Mouse (Mus musculus): ENCODE measurements at regions not wholly inside any gene's neighbourhood (a gene's known extent, or its start where the extent isn't known, plus 50 kb on each side); places are given as distances from the start of the nearest gene placed in this dataset.
A peak's percentile ranks its signal among the peaks of the same experiment; 100 is the strongest.

DNA sequence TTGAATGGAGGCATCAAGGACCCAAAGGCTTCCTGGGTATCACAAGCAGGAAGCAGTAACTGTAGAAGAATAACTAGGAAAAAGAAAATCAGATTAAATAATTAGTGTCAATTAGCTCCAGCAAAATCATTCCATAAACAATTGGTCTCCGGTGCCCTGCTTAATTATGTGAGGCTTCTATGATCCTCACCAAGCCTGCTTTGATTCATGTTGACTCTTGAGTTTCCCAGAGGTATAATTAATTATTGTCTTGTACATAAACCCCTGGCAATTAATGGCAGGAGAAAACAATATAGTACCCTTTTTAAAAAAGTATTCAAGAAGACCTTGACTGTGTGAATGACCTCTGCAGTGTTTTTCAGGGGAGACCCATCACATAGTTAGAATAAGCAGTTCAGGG, 61.5 kb upstream of the Sp8 start:
- no peak for ATAC-seq (replicated peaks; ENCODE audit: low read depth, poor library complexity, severe bottlenecking)

DNA sequence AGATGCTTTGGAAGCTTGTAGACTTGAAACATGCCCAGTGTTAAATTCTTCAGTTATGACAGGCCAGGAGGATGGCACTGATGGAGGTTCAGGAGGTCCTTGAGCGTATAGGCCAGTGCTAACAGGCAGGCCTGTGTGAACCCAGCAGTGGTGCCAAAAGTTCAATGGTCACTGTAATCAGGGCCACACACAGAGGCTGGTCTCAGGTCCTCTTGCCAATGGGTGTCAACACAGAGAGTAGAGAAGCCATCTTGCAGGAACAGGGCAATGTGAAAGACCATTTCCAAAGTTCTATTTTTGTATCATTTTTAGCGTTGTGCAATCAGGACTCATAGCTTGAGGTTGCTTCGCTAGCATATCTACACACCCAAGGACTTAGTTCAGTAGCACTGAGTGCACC, 64.2 kb upstream of the Sp8 start:
- ATAC-seq (replicated peaks; ENCODE audit: low read depth, poor library complexity, severe bottlenecking): no peak

DNA sequence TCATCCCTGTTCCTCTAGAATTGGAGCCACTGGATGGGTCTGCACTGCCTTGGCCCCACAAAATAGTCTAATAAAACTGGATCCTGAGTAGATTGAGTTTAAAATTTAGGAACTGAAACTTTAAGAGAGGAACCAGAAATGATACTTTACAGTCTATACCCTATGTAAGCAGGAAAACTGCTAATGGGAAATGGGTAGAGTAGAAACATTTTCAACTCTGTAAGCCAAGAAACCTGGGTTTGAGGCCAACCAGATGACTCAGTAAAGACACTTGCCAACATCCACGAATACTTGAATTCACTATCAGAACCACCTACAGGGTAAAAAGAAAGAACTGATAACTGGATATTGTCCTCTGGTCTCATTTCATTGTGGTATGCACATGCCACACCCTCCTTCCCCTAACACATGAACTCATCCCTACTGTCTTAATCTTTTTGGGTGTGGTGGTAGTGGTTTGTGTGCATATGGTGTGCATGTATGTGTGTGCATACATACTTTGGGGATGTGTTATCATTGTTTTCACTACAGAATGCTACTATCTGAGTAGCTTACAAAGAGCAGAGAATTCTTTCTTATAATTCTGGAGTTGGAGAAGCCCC, 70.6 kb upstream of the Sp8 start:
- ATAC-seq (replicated peaks; ENCODE audit: low read depth, poor library complexity, severe bottlenecking): peak; percentile 68

DNA sequence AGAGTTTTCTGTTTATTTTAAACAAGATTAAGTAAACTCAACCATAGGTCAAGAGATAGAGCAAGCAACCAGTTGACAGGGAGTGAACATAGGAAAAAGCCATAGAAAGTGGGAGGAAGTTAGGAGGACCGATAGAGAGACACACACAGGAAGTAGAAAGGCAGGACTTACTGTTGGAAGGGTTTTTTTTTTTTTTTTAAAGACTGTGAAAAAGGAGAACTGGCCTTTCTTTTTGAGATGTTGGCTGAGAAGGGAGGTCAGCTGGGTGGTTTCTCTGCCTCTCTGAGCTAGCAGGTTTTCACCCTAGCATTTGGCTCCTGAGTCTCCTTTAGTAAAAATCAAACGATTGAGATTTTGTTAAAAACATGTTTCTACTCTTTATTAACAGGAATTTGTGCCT, 73.3 kb upstream of the Sp8 start:
- peak; percentile 52; the same call in 1 of the 2 replicates for ATAC-seq (replicated peaks; ENCODE audit: low read depth, poor library complexity, severe bottlenecking)

DNA sequence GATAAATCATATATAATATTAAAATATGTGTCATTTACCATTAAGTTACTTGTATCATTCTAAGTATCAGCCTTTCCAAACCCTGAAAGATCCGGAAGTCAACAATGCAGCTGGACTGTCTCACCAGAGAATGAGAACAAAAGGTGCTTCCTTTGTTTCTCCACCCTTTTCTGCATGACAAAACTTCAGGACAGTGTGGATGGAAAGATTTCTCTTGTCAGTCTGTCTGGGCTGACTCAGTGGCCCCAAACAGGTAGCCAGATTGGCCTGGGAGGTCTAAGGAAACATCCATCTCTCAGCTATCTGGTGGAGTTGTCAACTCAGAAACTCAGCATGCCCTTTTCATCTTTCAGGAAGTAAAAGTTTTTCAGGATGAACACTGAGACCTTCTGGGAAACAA, 79.7 kb upstream of the Sp8 start:
- no peak for ATAC-seq (replicated peaks; ENCODE audit: low read depth, poor library complexity, severe bottlenecking)

DNA sequence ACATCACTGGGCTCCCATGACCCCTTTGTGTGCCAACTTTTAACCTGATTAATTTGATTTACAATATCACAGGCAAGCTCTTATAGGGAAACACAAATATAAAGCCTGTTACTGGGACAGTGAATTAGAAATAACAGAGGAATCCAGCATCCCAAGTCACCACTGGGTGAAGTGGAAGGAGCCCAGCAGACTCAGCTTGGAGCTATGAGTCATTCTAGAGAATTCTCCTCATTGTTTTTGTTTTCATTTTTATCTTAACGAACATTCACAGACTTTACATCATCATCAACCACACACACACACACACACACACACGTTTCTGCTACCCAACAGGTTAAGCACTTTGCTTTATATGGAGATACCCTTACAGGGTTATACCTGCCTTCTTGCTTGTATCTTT, 92.1 kb upstream of the Sp8 start:
- no peak for ATAC-seq (replicated peaks; ENCODE audit: low read depth, poor library complexity, severe bottlenecking)

DNA sequence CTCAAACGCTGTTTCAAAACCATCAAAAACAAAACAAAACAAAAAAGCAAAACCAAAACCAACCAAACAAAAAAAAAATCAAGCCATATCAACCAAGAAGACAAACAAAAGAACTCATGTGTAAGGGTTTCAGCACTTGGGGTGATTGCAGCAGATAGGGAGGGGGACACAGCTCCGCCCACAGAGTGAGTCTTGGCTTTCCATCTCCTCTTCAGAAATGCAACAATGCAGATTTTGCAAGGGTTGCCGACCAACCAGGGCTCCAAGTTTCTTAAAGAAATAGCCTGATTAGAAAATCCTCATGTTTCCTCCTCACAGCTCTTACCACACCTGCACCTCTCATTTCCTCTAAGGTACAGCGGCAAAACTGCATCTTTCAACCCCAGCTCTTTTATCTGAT, 107.0 kb upstream of the Sp8 start:
- ATAC-seq (replicated peaks; ENCODE audit: low read depth, poor library complexity, severe bottlenecking): no peak

DNA sequence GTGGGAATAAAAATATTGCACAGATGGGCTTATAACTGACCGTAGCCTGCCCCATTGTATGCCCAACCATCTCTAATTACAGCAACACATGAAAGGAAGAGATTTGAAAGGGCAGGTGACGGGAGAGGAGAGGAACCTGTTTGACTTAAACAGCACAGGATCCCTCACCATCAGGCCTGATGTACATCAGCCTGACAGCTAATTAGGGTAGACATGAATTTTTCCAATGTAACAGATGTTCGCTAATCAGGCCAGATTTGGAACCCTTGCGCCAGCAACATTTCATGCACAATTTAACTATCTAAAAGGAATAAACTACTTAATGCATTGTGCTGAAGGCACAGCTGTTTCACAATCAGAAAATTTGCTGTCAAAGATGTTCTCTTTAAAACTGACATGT, 120.2 kb upstream of the Sp8 start:
- no peak for ATAC-seq (replicated peaks; ENCODE audit: low read depth, poor library complexity, severe bottlenecking)

DNA sequence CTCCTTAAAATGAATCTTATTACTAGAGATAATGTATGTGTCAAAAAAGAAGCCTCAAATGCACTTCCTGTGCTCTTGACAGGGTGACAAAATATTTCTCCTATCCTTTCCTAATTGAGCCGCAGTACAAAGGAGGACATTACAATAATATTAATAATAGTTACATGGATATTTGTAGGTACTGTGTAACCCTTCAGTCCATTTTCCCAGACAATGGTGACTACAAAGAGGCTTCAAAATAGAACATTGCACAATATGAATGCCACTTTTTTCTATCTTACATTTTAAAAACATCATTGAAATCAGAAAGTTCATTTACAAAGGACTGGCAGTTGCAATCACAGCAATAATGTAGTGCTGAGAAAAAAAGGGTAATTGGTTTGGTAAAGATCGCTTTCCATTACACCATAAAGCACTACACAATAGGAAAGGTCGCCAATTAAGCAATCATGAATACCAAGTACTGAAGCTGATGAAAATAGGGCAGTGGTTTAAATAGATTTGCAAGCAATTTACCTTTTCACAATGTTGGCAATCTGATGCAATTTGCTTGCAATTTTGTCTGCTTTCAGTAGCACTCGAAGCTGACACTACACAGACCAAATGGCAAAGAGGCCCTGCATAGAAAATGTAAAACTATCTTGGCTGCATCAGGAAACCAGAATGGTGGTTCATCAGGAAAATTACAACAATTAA, 126.1 kb upstream of the Sp8 start:
- ATAC-seq (replicated peaks; ENCODE audit: low read depth, poor library complexity, severe bottlenecking): no peak

DNA sequence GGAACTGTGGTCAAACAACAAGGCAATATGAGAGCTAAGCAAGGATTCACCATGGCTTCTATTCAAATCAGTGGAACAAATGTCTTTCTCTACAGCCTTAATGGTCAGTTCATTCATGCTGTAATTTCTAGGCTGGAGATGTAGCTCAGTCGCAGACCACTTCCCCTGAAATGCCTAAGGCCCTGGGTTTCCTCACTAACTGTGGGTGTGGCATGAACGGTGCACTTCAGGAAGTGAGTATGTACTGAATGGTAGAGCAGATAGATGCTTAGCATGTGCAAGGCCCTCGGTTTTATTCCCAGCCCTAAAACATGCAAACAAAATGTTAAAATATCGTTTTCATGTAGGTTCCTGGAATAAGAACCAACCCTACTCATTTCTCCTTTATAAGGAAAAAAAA, 129.3 kb upstream of the Sp8 start:
- no peak for ATAC-seq (replicated peaks; ENCODE audit: low read depth, poor library complexity, severe bottlenecking)

DNA sequence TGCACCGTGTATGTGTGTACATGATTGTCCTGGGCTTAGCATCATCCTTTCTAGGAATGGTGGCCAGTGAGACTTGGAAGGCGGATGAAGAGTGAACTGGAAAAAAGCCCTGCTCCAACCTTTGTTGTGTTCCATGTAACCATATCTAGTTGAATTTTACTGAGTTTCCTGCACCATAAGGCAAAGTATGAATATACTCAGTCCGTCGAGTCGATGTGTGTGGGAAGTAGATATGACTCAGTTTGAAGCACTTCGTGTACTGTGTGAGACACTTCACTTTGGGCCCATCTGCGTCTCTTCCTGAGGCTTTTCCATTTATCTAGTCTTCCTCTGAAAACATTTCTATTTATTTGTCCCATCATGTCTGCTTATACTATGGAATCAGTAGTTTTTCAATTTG, 139.5 kb upstream of the Sp8 start:
- no peak for ATAC-seq (replicated peaks; ENCODE audit: low read depth, poor library complexity, severe bottlenecking)

DNA sequence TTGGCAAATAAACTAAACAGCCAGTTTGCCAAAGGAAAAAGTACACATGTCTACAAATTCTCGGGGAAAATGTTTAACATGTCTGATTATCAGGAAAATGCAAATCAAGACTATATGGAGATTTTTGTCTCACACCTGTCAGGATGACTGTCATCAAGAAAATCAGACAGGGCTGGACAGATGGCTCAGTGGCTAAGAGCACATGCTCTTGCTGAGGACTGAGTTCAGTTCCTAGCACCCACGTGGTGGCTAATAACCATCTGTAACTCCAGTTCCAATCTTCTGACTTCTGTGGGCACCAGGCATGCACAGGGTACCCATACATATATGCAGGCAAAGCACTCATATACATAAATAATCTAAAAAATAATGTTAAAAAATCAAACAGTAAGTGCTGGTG, 141.3 kb upstream of the Sp8 start:
- no peak for ATAC-seq (replicated peaks; ENCODE audit: low read depth, poor library complexity, severe bottlenecking)

DNA sequence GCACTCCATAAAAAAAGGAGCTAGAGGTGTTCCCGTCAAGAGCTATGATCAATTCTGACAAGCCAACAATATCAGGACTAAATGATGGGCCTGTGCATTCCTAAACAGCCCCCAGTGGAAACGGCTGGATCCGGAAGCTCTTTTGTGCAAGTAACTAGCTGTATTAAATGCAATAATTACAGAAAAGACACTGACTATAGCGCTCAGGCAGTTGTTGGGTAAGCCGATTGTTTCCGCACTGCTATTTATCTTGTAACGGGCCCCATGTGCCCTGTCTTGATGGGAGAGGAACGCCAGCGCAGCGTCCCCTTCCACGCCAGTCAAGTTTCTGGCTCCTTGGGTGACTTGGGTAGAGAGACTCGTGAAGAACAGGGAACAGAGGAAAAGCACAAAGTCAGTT, 142.4 kb upstream of the Sp8 start:
- peak; percentile 45; the same call in 1 of the 2 replicates for ATAC-seq (replicated peaks; ENCODE audit: low read depth, poor library complexity, severe bottlenecking)

DNA sequence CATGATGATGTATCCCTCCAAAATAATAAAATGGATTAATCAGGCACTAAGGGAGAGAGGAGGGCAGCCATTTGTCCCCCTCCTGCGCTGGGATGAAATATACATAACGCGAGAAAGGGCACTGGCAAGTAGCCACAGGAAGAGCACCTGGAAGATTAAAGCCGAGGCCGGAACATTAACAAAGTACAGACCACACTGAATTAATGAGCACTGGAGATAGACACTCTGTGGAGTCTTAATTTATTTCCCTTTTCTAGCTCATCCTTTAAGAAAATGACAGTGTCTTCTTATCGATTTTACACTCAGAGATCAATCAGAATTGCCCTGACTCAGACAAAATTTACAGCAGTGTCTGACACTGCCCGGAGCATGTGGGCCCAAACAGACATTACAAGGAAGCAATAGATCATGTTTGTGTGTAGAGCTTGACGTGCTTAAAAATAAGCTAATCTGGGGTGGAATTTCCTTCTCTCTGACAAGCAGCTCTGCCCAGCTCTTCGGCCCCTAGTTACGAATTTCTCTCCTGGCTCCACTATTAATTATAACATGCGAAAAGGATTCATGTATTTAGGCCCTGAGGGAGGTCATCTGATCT, 143.0 kb upstream of the Sp8 start:
- ATAC-seq (replicated peaks; ENCODE audit: low read depth, poor library complexity, severe bottlenecking): 0 out of 2 replicates have a peak, but pooled peaks have one; percentile 47

DNA sequence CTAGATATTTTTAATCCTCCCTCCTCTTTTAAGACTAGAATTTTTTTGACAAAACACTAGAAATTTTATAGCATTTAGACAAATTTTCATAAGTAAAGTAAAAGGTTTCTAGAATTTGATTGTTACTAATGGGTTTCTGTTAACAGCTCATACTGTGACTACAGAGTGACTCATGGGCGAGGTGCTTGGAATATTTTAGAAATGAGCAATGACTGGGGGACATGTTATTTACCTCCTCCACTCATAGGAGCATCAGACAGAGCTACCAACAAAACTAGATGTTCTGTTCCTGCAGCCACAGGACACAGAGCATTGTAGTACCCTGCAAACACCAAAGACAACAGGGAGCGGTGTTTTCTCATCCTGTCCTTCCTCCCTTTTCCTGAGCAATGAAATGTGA, 144.3 kb upstream of the Sp8 start:
- ATAC-seq (replicated peaks; ENCODE audit: low read depth, poor library complexity, severe bottlenecking): no peak

DNA sequence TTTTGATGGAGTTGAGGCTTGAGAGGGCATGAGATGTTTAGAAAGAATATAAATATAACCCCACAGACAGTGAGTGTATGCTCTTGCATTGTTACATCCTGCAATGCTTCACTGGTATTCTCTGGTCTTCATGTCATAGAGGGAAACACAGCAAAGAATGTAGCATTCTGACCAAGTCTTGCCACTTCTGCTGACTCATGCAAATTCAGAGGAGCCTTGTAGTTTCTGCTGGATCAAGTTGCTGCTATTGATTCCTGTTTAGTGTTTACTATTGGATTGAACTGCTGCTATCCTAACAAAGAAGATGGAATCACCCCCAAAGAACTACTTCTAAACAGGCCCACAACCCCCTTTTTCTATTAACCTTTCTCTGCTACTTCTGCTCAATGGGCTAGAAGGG, 148.0 kb upstream of the Sp8 start:
- ATAC-seq (replicated peaks; ENCODE audit: low read depth, poor library complexity, severe bottlenecking): no peak

DNA sequence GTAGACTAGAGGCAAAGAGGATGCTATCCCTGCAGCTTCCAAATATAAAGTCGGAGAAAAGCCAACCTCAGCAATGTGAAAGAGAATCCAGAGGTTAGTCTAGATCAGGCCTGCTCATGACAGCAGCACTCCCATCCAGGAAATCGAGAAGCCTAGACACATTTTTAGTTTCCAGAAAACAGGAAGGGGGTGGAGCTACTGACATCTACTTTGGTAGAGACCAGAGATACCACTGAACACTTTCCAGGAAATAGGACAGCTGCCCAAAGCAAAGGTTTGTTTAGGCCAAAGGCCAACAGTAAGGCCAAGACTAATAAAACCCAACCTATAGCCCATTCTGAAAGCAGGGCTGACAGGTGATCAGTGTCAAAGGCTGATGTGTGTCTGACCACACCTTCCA, 151.4 kb upstream of the Sp8 start:
- ATAC-seq (replicated peaks; ENCODE audit: low read depth, poor library complexity, severe bottlenecking): no peak

DNA sequence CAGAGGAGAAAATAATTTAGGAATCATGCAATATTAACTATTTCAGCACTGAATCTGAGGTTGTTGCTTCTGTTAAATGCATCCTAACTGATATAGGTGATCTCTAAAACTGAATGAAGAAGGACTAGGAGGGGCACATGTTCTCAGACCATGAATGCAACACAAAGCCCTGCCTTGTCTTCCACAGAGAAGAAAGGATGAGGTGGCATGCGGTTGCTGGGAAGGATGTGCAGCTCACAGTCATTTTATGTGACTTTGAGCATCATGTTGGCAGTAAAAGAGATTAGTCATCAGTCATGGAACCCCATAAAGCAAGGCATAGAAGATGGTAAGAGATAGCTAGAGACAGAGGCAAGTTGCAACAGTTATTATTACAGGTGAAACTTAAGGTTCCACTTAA, 163.2 kb upstream of the Sp8 start:
- ATAC-seq (replicated peaks; ENCODE audit: low read depth, poor library complexity, severe bottlenecking): no peak

DNA sequence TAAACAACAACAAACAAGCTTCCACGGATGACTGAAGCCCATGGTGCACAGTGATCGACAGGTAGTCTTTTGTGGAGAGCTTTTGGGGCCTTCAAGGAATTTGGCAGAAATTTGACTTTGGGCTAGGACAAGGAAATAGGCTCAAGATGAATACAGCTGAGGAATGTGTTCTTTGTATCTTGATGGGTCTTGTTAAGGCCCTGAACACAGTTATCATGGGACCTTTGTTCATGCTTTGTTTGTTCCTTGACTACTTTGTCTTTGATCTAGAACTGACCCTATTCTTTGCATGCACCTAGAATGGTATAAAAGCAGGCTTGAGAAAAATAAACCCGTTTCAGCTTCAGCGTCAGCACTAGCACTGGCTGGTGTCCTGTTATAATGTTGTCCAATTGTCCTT, 168.1 kb upstream of the Sp8 start:
- ATAC-seq (replicated peaks; ENCODE audit: low read depth, poor library complexity, severe bottlenecking): no peak

DNA sequence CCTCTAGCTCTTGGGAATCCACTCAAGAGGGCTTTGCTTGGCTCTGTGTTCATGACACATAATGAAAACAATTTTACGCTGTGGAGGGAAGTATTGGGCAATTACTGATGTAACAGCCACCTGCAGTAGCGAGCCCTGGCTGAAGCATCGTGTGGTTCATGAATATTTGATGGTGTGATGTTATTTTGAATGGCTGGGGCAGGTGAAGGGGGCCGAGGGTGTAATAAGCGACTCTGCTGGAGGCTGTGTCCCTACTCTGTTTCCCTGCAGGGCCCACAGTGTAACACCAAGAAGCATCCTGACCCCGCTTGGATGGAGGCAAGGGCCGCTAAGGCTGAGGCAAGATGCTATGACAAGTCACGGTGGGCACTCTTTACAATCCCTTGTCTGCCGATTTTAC, 184.6 kb upstream of the Sp8 start:
- ATAC-seq (replicated peaks; ENCODE audit: low read depth, poor library complexity, severe bottlenecking): no peak

DNA sequence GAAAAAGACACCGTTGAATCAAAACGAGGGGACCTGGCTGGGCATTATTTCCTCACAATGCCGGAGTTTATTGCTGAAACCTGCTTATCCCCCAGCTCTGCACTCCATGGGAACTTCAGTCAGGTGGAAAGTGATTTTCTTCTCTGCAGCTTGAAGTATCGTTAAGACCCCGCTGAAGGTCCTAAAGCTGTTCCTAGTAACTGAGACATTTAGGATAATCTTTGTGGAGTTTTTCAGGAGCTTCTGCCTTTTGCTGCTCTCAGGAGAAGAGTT, 185.0 kb upstream of the Sp8 start:
- ATAC-seq (replicated peaks; ENCODE audit: low read depth, poor library complexity, severe bottlenecking): no peak
